Mouse (Mus musculus): ENCODE measurements at regions not wholly inside any gene's neighbourhood (a gene's known extent, or its start where the extent isn't known, plus 50 kb on each side); places are given as distances from the start of the nearest gene placed in this dataset.

GRCm38 (mm10) chr11:44260376-44261111 is 139.3 kb upstream of the Il12b start:
- TF ChIP-seq EP300 (optimal IDR thresholded peaks at IDR 0.05): no peak
- no peak for TF ChIP-seq CTCF (IDR thresholded peaks at IDR 0.05; ENCODE audit: low read depth)
